Mouse (Mus musculus) thymus, adult 2 months (tissue): ENCODE results near the gene Apoa1. TPM values are rescaled to one million over a fixed set of nuclear protein-coding genes. Genes with fewer than 3 reads are reported as not detected.

Experiments used
- DNase-seq: peaks from one replicate; pipeline ENCODE4 v3.0.0; 2021
- H3K27ac ChIP-seq: fragments of 200-500 bp; 2 replicates; pipeline ENCODE4 v1.5.1; 2012; ENCODE audit warnings: low read length, control low read depth; ENCODE audit not compliant: control insufficient read depth, insufficient read depth
- H3K27me3 ChIP-seq: fragments of 200-500 bp; 2 replicates; pipeline ENCODE4 v1.6.1; 2012; ENCODE audit warnings: mild to moderate bottlenecking, low read length, moderate library complexity, mixed read lengths; ENCODE audit not compliant: control insufficient read depth, insufficient read depth
- H3K36me3 ChIP-seq: fragments of 200-500 bp; 2 replicates; pipeline ENCODE4 v1.6.1; 2012; ENCODE audit warnings: mild to moderate bottlenecking, low read length, moderate library complexity; ENCODE audit not compliant: control insufficient read depth, insufficient read depth
- H3K4me1 ChIP-seq: fragments of 200-500 bp; replicated peaks from 2 replicates; pipeline ENCODE4 v1.6.1; 2012; ENCODE audit warnings: low read length; ENCODE audit not compliant: control insufficient read depth, insufficient read depth
- H3K4me3 ChIP-seq: fragments of 200-500 bp; 2 replicates; pipeline ENCODE4 v1.5.1; 2012; ENCODE audit warnings: mild to moderate bottlenecking, low read length, control low read depth, moderate library complexity; ENCODE audit not compliant: control insufficient read depth, insufficient read depth
- CTCF ChIP-seq: fragments of 200-500 bp; IDR thresholded peaks from 2 replicates; pipeline ENCODE4 v1.5.1; 2012; ENCODE audit warnings: mild to moderate bottlenecking, control low read depth, low read length, moderate library complexity, borderline replicate concordance; ENCODE audit not compliant: control insufficient read depth, poor library complexity, insufficient read depth; ENCODE audit errors: extremely low read depth
- POLR2A ChIP-seq: fragments of 200-500 bp; IDR thresholded peaks from 2 replicates; pipeline ENCODE4 v1.6.1; 2012; ENCODE audit warnings: mild to moderate bottlenecking, low read length, control low read depth, moderate library complexity; ENCODE audit not compliant: control insufficient read depth, poor library complexity, insufficient read depth; ENCODE audit errors: extremely low read depth
- WGBS: fragments of 180-500 bp; shearing (Covaris S2); methylation state at CpG from one replicate; pipeline ENCODE4 v1.1.7; 2018; 5-methylcytosine and 5-hydroxymethylcytosine counted together
- polyA plus RNA-seq: library from polyadenylated mRNA; depleted of rRNA; stranded (reverse); fragments of >200 nt; gene quantifications from 2 replicates; pipeline ENCODE4 v1.2.3, GENCODE M21; 2012

The Apoa1 gene
- polyA plus RNA-seq, 1 experiment: 3.3 TPM

GRCm38 (mm10) chr9:46198461-46198860 lies 29.9 kb upstream of the Apoa1 start:
- DNase-seq: no peak
- Histone ChIP-seq H3K36me3 (peaks cover 63% of the 10 kb centered on the region), H3K4me3 (no peak overlapping the region), H3K4me1 (peaks cover 3% of the 10 kb centered on the region; the same call in 1 of the 2 replicates), H3K27ac (no peak overlapping the region), H3K27me3 (no peaks in the 10 kb centered on the region)
- WGBS: 96% methylated on average over 9 of the region's 9 CpGs
- no peak for TF ChIP-seq POLR2A
- TF ChIP-seq CTCF: no peak

- Histone ChIP-seq H3K27me3 (no peaks in the 10 kb centered on the region), H3K27ac (no peak overlapping the region), H3K4me1 (peaks cover 3% of the 10 kb centered on the region; the same call in 1 of the 2 replicates), H3K4me3 (no peak overlapping the region), H3K36me3 (peaks cover 63% of the 10 kb centered on the region)
- no peak for DNase-seq
- TF ChIP-seq CTCF (no peak), POLR2A (no peak)
- 91% methylated on average over 7 of the region's 7 CpGs for WGBS
Observed at GRCm38 (mm10) chr9:46198936-46199335, 29.4 kb upstream of the Apoa1 start.

GRCm38 (mm10) chr9:46199609-46200008 lies 28.8 kb upstream of the Apoa1 start:
- H3K4me1 ChIP-seq: peaks cover 3% of the 10 kb centered on the region; the same call in 1 of the 2 replicates
- 93% methylated on average over 2 of the region's 2 CpGs for WGBS
- no peak overlapping the region for H3K4me3 ChIP-seq
- H3K27ac ChIP-seq: no peak overlapping the region
- peaks cover 64% of the 10 kb centered on the region for H3K36me3 ChIP-seq
- TF ChIP-seq POLR2A: no peak
- no peak for TF ChIP-seq CTCF
- no peak for DNase-seq
- H3K27me3 ChIP-seq: no peaks in the 10 kb centered on the region

GRCm38 (mm10) chr9:46206834-46207500 lies 21.4 kb upstream of the Apoa1 start:
- DNase-seq: no peak
- Histone ChIP-seq H3K4me1 (peaks cover 3% of the 10 kb centered on the region; the same call in 1 of the 2 replicates), H3K4me3 (no peak overlapping the region), H3K27ac (no peak overlapping the region), H3K36me3 (peaks cover 18% of the 10 kb centered on the region), H3K27me3 (no peaks in the 10 kb centered on the region)
- WGBS: 79% methylated on average over 10 of the region's 10 CpGs
- TF ChIP-seq POLR2A (no peak), CTCF (no peak)

- no peak overlapping the region for H3K4me3 ChIP-seq
- no peak for DNase-seq
- peaks cover 3% of the 10 kb centered on the region; the same call in 1 of the 2 replicates for H3K4me1 ChIP-seq
- no peaks in the 10 kb centered on the region for H3K27me3 ChIP-seq
- peaks cover 18% of the 10 kb centered on the region for H3K36me3 ChIP-seq
- WGBS: 96% methylated on average over 6 of the region's 6 CpGs
- TF ChIP-seq CTCF (no peak), POLR2A (no peak)
- no peak overlapping the region for H3K27ac ChIP-seq
Observed at GRCm38 (mm10) chr9:46207501-46207869, 20.9 kb upstream of the Apoa1 start.

GRCm38 (mm10) chr9:46208401-46208974 lies 19.9 kb upstream of the Apoa1 start:
- no peak for DNase-seq
- Histone ChIP-seq H3K4me3 (no peak overlapping the region), H3K27ac (no peak overlapping the region), H3K27me3 (no peaks in the 10 kb centered on the region), H3K36me3 (peaks cover 16% of the 10 kb centered on the region), H3K4me1 (no peaks in the 10 kb centered on the region)
- WGBS: 95% methylated on average over 13 of the region's 13 CpGs
- TF ChIP-seq POLR2A: no peak
- no peak for TF ChIP-seq CTCF

GRCm38 (mm10) chr9:46210473-46210872 lies 17.9 kb upstream of the Apoa1 start:
- 99% methylated on average over 12 of the region's 12 CpGs for WGBS
- no peak overlapping the region for H3K4me3 ChIP-seq

More at GRCm38 (mm10) chr9:46210473-46210872, 17.9 kb upstream of the Apoa1 start:
- Histone ChIP-seq H3K27me3 (no peaks in the 10 kb centered on the region), H3K36me3 (0 out of 2 replicates have a peak, but pooled peaks cover 11% of the 10 kb centered on the region), H3K4me1 (no peaks in the 10 kb centered on the region), H3K27ac (no peak overlapping the region)
- DNase-seq: no peak
- TF ChIP-seq POLR2A (no peak), CTCF (no peak)
